Mouse (Mus musculus) stomach, postnatal 0 days (tissue): Measurements from ENCODE around the gene Grm8. TPM values are rescaled to one million over a fixed set of nuclear protein-coding genes. Genes with fewer than 3 reads are reported as not detected.

Experiments used
- ATAC-seq: fragments of 200-750 bp; cut with Nextera tagmentation; 2 replicates; pipeline ENCODE4 v1.8.0; 2017; ENCODE audit not compliant: low FRiP score, low TSS enrichment
- DNase-seq: peaks from one replicate; pipeline ENCODE4 v3.0.0-alpha.2; 2016; ENCODE audit warnings: low spot score
- H3K27ac ChIP-seq: fragments of 300-500 bp; sonication (generic); replicated peaks from 2 replicates; pipeline ENCODE4 v1.5.1; 2014; ENCODE audit warnings: mild to moderate bottlenecking, control low read depth
- H3K27me3 ChIP-seq: fragments of 300-500 bp; sonication (generic); 2 replicates; pipeline ENCODE4 v1.6.1; 2014; ENCODE audit warnings: low read length; ENCODE audit not compliant: control insufficient read depth, insufficient read depth
- H3K36me3 ChIP-seq: fragments of 300-500 bp; sonication (generic); 2 replicates; pipeline ENCODE4 v1.6.1; 2014; ENCODE audit warnings: low read length, mixed read lengths; ENCODE audit not compliant: control insufficient read depth, insufficient read depth
- H3K4me1 ChIP-seq: fragments of 300-500 bp; sonication (generic); replicated peaks from 2 replicates; pipeline ENCODE4 v1.6.1; 2014; ENCODE audit warnings: antibody characterized with exemption; ENCODE audit not compliant: control insufficient read depth, insufficient read depth
- H3K4me2 ChIP-seq: fragments of 300-500 bp; sonication (generic); replicated peaks from 2 replicates; pipeline ENCODE4 v1.6.1; 2014; ENCODE audit warnings: low read depth, mild to moderate bottlenecking, control low read depth, moderate library complexity
- H3K4me3 ChIP-seq: fragments of 300-500 bp; sonication (generic); 2 replicates; pipeline ENCODE4 v1.5.1; 2014; ENCODE audit warnings: low read depth, low read length, control low read depth
- H3K9ac ChIP-seq: fragments of 300-500 bp; sonication (generic); 2 replicates; pipeline ENCODE4 v1.6.1; 2014; ENCODE audit warnings: mild to moderate bottlenecking, low read length, control low read depth, mixed read lengths
- H3K9me3 ChIP-seq: fragments of 300-500 bp; sonication (generic); 2 replicates; pipeline ENCODE4 v1.6.1; 2016; ENCODE audit warnings: low read length; ENCODE audit not compliant: control insufficient read depth
- CTCF ChIP-seq: IDR thresholded peaks from 2 replicates; pipeline ENCODE4 v1.5.1; 2016; ENCODE audit warnings: antibody characterized with exemption, low read depth, mild to moderate bottlenecking, moderate library complexity
- EP300 ChIP-seq: optimal IDR thresholded peaks from 2 replicates; pipeline ENCODE3; 2016; ENCODE audit warnings: antibody characterized with exemption
- WGBS: fragments of 180-500 bp; shearing (Covaris S2); extraction: QIAGEN DNeasy Blood & Tissue Kit; methylation state at CpG from one replicate; pipeline ENCODE4 v1.1.7; 2014; 5-methylcytosine and 5-hydroxymethylcytosine counted together
- polyA plus RNA-seq: library from polyadenylated mRNA; unstranded; fragments of >200 nt; fragmentation: Nextera tagmentation; extraction: Ambion mirVana; gene quantifications from 2 replicates; pipeline ENCODE4 v1.2.1, GENCODE M21; 2015

Grm8 gene
- polyA plus RNA-seq, 1 experiment from 2014 or later = 0.22 TPM

DNA sequence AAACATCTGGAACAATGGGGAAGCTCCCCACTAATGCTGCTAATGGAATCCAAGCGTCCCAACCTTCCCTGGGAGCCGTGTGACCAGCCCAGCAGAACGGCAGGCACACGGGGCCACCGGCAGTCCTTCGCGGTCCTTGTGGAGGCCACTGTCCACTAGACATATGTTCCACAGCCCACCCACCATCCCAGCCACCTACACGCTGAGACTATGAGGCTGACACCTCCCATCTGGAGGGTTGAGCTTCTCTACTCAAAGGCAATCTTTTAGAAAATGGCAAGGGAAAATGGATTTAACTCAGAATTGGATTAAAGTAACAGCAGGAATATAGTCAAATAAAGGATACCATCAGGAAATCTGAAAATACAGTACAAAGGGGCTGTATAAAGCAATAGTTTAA, 23.4 kb downstream of the Grm8 start:
- no peaks in the 10 kb centered on the region for H3K27me3 ChIP-seq
- TF ChIP-seq CTCF (no peak), EP300 (no peak)
- H3K9ac ChIP-seq = no peak overlapping the region
- no peaks in the 10 kb centered on the region for H3K4me1 ChIP-seq
- H3K36me3 ChIP-seq = no peaks in the 10 kb centered on the region
- no peak overlapping the region for H3K4me3 ChIP-seq
- DNase-seq (no peak), ATAC-seq (no peak)
- H3K9me3 ChIP-seq = no peaks in the 10 kb centered on the region
- H3K27ac ChIP-seq = no peak overlapping the region
- 87% methylated on average over 8 of the region's 8 CpGs for WGBS
- no peak overlapping the region for H3K4me2 ChIP-seq

DNA sequence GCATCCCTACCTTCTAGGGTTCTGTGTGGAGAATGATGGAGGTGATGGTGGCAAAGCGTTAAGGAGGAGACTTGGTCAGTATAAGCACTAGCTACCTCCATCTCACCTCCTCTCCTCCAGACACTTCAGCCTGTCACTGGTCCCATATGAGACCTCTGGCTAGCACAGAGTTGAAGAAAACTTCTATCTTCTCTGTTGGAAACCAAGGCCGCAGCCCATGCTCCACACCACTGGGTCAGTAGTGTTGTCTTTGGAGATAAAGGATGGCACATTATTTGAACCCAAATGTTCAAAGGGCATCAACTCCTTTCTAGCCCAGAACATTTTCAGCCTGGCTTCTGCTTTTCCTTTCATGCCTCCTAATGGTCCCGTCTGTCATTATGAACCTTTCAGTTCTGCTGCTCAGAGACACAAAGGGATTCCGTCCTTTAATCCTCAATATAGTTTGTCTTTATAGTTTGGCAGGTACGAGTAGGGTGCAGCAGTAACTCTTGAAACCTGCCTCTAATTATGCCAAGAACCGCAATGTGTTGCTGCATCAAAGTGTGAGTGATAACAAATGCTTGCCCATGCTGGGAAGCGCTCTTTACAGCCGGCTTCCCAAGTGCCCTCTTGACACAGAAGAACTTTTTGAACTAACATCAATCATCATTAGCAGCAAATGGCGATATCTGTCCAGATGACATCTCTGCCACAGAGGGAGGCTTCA, 32.2 kb downstream of the Grm8 start:
- Histone ChIP-seq H3K4me1 (no peaks in the 10 kb centered on the region), H3K9ac (no peak overlapping the region), H3K9me3 (no peaks in the 10 kb centered on the region), H3K4me2 (no peak overlapping the region), H3K4me3 (no peak overlapping the region), H3K27me3 (no peaks in the 10 kb centered on the region), H3K27ac (no peak overlapping the region), H3K36me3 (no peaks in the 10 kb centered on the region)
- WGBS = 43% methylated on average over 9 of the region's 9 CpGs
- DNase-seq = no peak
- TF ChIP-seq CTCF (no peak), EP300 (no peak)
- no peak for ATAC-seq

DNA sequence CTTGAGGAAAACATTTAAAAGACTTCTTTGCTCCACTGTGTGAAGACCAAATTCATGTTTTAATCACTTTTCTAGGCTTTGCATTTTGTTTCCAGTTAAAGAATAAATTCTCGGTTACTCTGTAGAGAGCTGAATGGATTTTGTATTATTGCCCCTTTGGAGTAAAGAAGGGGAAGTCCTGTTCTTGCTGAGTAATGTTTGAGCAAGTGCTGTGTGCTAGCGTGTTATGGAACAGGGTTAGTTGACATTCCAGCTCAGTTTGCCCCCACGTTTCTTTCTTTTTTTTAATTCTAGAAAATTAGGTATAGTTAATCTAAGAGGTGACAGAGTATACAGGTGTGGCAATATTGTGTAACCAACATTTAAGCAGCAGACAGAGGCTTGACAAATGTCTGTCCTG, 35.0 kb downstream of the Grm8 start:
- H3K27me3 ChIP-seq = no peaks in the 10 kb centered on the region
- H3K36me3 ChIP-seq = no peaks in the 10 kb centered on the region
- H3K4me1 ChIP-seq = no peaks in the 10 kb centered on the region
- TF ChIP-seq EP300 (no peak), CTCF (no peak)
- H3K9ac ChIP-seq = no peak overlapping the region
- no peak overlapping the region for H3K4me3 ChIP-seq
- no peak overlapping the region for H3K4me2 ChIP-seq
- ATAC-seq (no peak), DNase-seq (no peak)
- WGBS = 51% methylated on average over 3 of the region's 3 CpGs
- H3K27ac ChIP-seq = no peak overlapping the region
- no peaks in the 10 kb centered on the region for H3K9me3 ChIP-seq

DNA sequence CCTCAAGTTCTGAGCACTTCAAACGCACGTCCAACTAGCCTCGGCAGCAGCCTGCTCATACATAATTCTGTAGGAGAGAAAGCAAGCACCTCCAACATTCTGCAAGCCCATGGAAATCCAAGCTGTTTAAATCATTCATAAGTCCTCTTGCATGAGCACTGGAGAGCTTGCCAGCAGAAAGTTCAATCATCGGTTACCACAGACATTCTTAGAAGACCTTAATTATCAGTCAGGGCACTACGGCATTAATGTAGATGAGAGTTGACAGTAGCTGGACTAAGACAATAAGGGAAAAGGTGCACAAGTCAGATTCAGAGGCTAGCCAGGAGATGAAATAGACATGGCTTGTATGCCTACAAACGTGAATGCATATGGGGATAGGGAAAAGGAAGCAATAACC, 42.5 kb downstream of the Grm8 start:
- no peak for DNase-seq
- 83% methylated on average over 6 of the region's 6 CpGs for WGBS
- Histone ChIP-seq H3K9ac (no peak overlapping the region), H3K4me2 (no peak overlapping the region), H3K4me3 (no peak overlapping the region), H3K4me1 (no peaks in the 10 kb centered on the region), H3K36me3 (no peaks in the 10 kb centered on the region), H3K27ac (no peak overlapping the region), H3K27me3 (no peaks in the 10 kb centered on the region), H3K9me3 (no peaks in the 10 kb centered on the region)
- ATAC-seq = no peak
- TF ChIP-seq EP300 (no peak), CTCF (no peak)

DNA sequence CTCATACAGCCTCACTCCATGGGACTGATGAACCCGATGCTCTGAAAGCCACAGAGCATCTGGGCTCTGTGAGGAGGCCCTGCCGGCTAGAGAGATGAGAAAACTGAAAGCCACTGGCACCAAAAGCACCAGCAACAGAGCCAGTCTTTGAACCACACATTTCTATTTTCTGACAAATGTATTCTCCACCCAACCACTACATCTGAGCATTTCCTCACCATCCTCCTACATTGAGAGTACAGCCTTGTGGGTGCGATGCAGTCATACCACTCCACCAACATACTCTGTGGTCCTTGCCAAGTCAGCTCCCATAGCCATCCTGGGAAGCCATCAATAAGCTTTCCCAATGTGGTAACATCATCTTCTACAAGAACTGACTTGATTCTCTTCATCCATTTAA, 43.1 kb downstream of the Grm8 start:
- no peak overlapping the region for H3K9ac ChIP-seq
- H3K27ac ChIP-seq = no peak overlapping the region
- no peak for TF ChIP-seq CTCF
- no peak for TF ChIP-seq EP300
- H3K4me3 ChIP-seq = no peak overlapping the region
- no peaks in the 10 kb centered on the region for H3K36me3 ChIP-seq
- no peak for DNase-seq
- 85% methylated on average over 3 of the region's 3 CpGs for WGBS
- no peak overlapping the region for H3K4me2 ChIP-seq
- ATAC-seq = no peak
- no peaks in the 10 kb centered on the region for H3K9me3 ChIP-seq
- H3K4me1 ChIP-seq = no peaks in the 10 kb centered on the region
- H3K27me3 ChIP-seq = no peaks in the 10 kb centered on the region

DNA sequence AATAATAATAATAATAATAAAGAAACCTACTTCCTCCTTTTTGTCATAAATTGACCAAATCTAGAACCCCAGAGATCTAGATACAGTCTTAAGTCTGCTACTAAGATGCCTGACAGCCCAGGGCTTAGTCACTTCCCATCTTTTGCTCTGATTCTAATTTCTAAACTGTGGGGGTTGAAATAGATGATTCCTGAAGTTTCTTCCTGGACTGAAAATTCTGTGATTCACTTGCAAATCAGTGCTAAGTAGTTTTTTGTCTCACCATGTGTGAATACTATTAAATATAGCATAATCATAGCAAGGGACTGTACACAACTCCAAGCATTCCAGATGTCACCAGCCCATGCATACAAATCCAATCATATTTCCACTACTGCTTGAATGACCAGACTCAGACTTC, 44.0 kb downstream of the Grm8 start:
- H3K9me3 ChIP-seq = no peaks in the 10 kb centered on the region
- H3K36me3 ChIP-seq = no peaks in the 10 kb centered on the region
- no peak overlapping the region for H3K9ac ChIP-seq
- H3K4me1 ChIP-seq = no peaks in the 10 kb centered on the region
- ATAC-seq = no peak
- no peak overlapping the region for H3K27ac ChIP-seq
- TF ChIP-seq CTCF = no peak
- TF ChIP-seq EP300 = no peak
- H3K4me2 ChIP-seq = no peak overlapping the region
- no peaks in the 10 kb centered on the region for H3K27me3 ChIP-seq
- no peak overlapping the region for H3K4me3 ChIP-seq
- no peak for DNase-seq
